Mouse (Mus musculus): ENCODE measurements at regions not wholly inside any gene's neighbourhood (a gene's known extent, or its start where the extent isn't known, plus 50 kb on each side); places are given as distances from the start of the nearest gene placed in this dataset.

GRCm38 (mm10) chr13:53996867-53997266 lies 58.6 kb downstream of the Drd1 start:
- DNase-seq, result no peak

- DNase-seq, result no peak
Measured at GRCm38 (mm10) chr13:53992863-53993451, 62.5 kb downstream of the Drd1 start.

GRCm38 (mm10) chr13:53979226-53979625 lies 76.3 kb downstream of the Drd1 start:
- DNase-seq, result no peak

- DNase-seq, result no peak
Measured at GRCm38 (mm10) chr13:53969421-53969820, 86.1 kb downstream of the Drd1 start.

GRCm38 (mm10) chr13:53956167-53956566 lies 99.3 kb downstream of the Drd1 start:
- DNase-seq, result no peak

- DNase-seq, result no peak
Measured at GRCm38 (mm10) chr13:53948056-53948455, 107.4 kb downstream of the Drd1 start.

- no peak for DNase-seq
Measured at GRCm38 (mm10) chr13:53945681-53946080, 109.8 kb downstream of the Drd1 start.

GRCm38 (mm10) chr13:53941005-53941747 lies 114.3 kb downstream of the Drd1 start:
- DNase-seq, result peak; percentile 29 to 57

GRCm38 (mm10) chr13:53935174-53935699 lies 120.3 kb downstream of the Drd1 start:
- DNase-seq, result peak in 1 of 2 experiments; percentile 35

- DNase-seq, result no peak
Measured at GRCm38 (mm10) chr13:53934457-53934856, 121.0 kb downstream of the Drd1 start.

GRCm38 (mm10) chr13:53926128-53926527 lies 129.4 kb downstream of the Drd1 start:
- DNase-seq, result no peak

GRCm38 (mm10) chr13:53924433-53924832 lies 131.1 kb downstream of the Drd1 start:
- DNase-seq, result no peak

GRCm38 (mm10) chr13:53923721-53924374 lies 131.7 kb downstream of the Drd1 start:
- DNase-seq, result no peak

GRCm38 (mm10) chr13:53921796-53922195 lies 133.7 kb downstream of the Drd1 start:
- DNase-seq, result no peak

GRCm38 (mm10) chr13:53919851-53920381 lies 135.6 kb downstream of the Drd1 start:
- no peak for DNase-seq

GRCm38 (mm10) chr13:53915456-53915855 lies 140.0 kb downstream of the Drd1 start:
- no peak for DNase-seq

- no peak for DNase-seq
Measured at GRCm38 (mm10) chr13:53914434-53914833, 141.1 kb downstream of the Drd1 start.

- no peak for DNase-seq
Measured at GRCm38 (mm10) chr13:53913501-53913900, 142.0 kb downstream of the Drd1 start.

GRCm38 (mm10) chr13:53911846-53912245 lies 143.7 kb downstream of the Drd1 start:
- no peak for DNase-seq

GRCm38 (mm10) chr13:53911261-53911660 lies 144.2 kb downstream of the Drd1 start:
- no peak for DNase-seq

GRCm38 (mm10) chr13:53910251-53910650 lies 145.3 kb downstream of the Drd1 start:
- no peak for DNase-seq

- DNase-seq, result no peak
Measured at GRCm38 (mm10) chr13:53904471-53904870, 151.0 kb downstream of the Drd1 start.

GRCm38 (mm10) chr13:53903626-53904025 lies 151.9 kb downstream of the Drd1 start:
- no peak for DNase-seq

Data from cerebellum, postnatal 36 days (tissue).